Mouse (Mus musculus) ES-E14 (cell line): Measurements from ENCODE around the gene Myh10.

Source experiments
- ZC3H11A ChIP-seq: IDR thresholded peaks from 2 replicates; pipeline ENCODE4 v1.6.1; 2012; ENCODE audit warnings: low read depth, mild to moderate bottlenecking, inconsistent platforms, low read length, borderline replicate concordance
- ZNF384 ChIP-seq: IDR thresholded peaks from 2 replicates; pipeline ENCODE4 v1.6.1; 2012; ENCODE audit warnings: low read depth, low read length, inconsistent platforms

DNA sequence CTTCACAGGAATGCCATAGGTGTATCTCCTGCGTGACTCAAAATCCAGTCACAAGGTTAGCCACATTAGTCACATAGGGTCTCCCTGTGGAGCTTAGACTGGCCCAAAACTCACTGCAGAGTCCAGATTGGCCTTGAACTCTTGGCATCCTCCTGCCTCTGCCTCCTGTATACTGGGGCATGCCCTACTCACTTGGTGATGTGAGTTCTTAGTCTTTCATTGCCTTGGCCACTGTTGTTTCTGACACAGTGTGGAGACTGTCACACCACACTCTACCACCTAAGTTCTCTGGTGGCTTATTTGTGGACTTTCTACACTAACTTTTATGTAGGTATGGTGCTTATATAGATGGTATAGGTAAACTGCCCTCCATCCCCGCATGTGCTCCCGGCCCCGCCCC, 24.8 kb downstream of the Myh10 start:
- TF ChIP-seq ZC3H11A: no peak
- no peak for TF ChIP-seq ZNF384
